Comparison of ENCODE assay signal across 22 mouse cellular contexts in the genomic region with DNA sequence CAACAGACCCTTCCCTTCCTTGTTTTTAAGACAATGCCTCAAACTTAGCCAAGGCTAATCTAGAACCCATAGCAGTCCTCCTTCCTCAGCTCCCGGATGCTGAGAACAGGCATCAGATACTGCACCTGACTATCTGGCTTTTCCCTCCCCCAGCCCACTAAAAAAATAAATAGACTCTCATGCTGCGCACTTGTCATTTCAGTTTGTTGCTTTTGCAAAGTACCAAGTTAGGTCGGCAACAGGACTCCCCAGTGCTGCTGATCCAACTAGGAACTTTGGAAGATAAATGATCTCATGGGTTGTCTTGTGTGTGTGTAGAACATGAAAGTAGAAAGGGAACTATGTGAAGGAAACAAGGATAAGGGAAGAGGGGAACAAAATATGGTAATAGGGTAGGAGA. TPM values are rescaled to one million over a fixed set of nuclear protein-coding genes. Genes with fewer than 3 reads are reported as not detected.
DNase-seq lines count a peak whose midpoint lies in the region; ATAC-seq lines count a peak whose summit lies in the region.
"Had no signal": no experiment of that assay in that cellular context is flagged by ENCODE, and none has a peak within 500 bp of the region (broad histone marks: within the 10 kb centered on the region; RNA-seq: fewer than 3 reads in every experiment).

No protein-coding gene starts in this region.

- H3K27ac ChIP-seq in forebrain, embryonic 11.5 days (ENCODE audit: low read depth, low read length), result no peak overlapping the region
- H3K27ac ChIP-seq in forebrain, embryonic 13.5 days, result no peak overlapping the region
- H3K27ac ChIP-seq in heart, embryonic 16.5 days (ENCODE audit: low read length), result no peak overlapping the region
- no peak overlapping the region for H3K27ac ChIP-seq in lung, embryonic 16.5 days (ENCODE audit: low read length)
- no peak overlapping the region for H3K27ac ChIP-seq in liver, embryonic 15.5 days (replicated peaks)
- H3K27ac ChIP-seq: stomach, postnatal 0 days had no signal

- H3K9me3 ChIP-seq in forebrain, embryonic 11.5 days (ENCODE audit: control insufficient read depth, low read length), result no peaks in the 10 kb centered on the region
- no peaks in the 10 kb centered on the region for H3K9me3 ChIP-seq in forebrain, embryonic 13.5 days (replicated peaks)
- H3K9me3 ChIP-seq in heart, embryonic 16.5 days (replicated peaks; ENCODE audit: control insufficient read depth, low read length), result no peaks in the 10 kb centered on the region
- no peaks in the 10 kb centered on the region for H3K9me3 ChIP-seq in lung, embryonic 16.5 days (ENCODE audit: control insufficient read depth, low read length)
- no peaks in the 10 kb centered on the region for H3K9me3 ChIP-seq in liver, embryonic 15.5 days (replicated peaks)
- H3K9me3 ChIP-seq: embryonic facial prominence, embryonic 12.5 days; G1E; hindbrain, embryonic 10.5 days had no signal

- no peak overlapping the region for H3K9ac ChIP-seq in forebrain, embryonic 11.5 days (ENCODE audit: low read length)
- no peak overlapping the region for H3K9ac ChIP-seq in forebrain, embryonic 13.5 days
- H3K9ac ChIP-seq in heart, embryonic 16.5 days (ENCODE audit: low read length), result no peak overlapping the region
- H3K9ac ChIP-seq in lung, embryonic 16.5 days (ENCODE audit: low read length), result no peak overlapping the region; the same call in 1 of the 2 replicates
- H3K9ac ChIP-seq in liver, embryonic 15.5 days, result no peak overlapping the region

- no peak overlapping the region for H3K4me3 ChIP-seq in forebrain, embryonic 11.5 days (ENCODE audit: low read depth, low read length)
- H3K4me3 ChIP-seq in forebrain, embryonic 13.5 days, result no peak overlapping the region
- no peak overlapping the region for H3K4me3 ChIP-seq in heart, embryonic 16.5 days (ENCODE audit: low read length)
- no peak overlapping the region for H3K4me3 ChIP-seq in lung, embryonic 16.5 days (ENCODE audit: low read length)
- H3K4me3 ChIP-seq in liver, embryonic 15.5 days (replicated peaks), result no peak overlapping the region

- H3K4me1 ChIP-seq in forebrain, embryonic 11.5 days (replicated peaks; ENCODE audit: control insufficient read depth, insufficient read depth, low read length), result 0 out of 2 replicates have a peak, but pooled peaks cover 3% of the 10 kb centered on the region
- peaks cover 16% of the 10 kb centered on the region for H3K4me1 ChIP-seq in forebrain, embryonic 13.5 days
- H3K4me1 ChIP-seq in heart, embryonic 16.5 days (ENCODE audit: control insufficient read depth, insufficient read depth, low read length), result peaks cover 11% of the 10 kb centered on the region
- peaks cover 16% of the 10 kb centered on the region for H3K4me1 ChIP-seq in lung, embryonic 16.5 days (replicated peaks; ENCODE audit: control insufficient read depth, insufficient read depth, low read length)
- H3K4me1 ChIP-seq in liver, embryonic 15.5 days (replicated peaks), result peaks cover 39% of the 10 kb centered on the region

- no peak for ATAC-seq in forebrain, embryonic 11.5 days (replicated peaks; ENCODE audit: low FRiP score)
- ATAC-seq in forebrain, embryonic 13.5 days, result no peak
- no peak for ATAC-seq in heart, embryonic 16.5 days (replicated peaks; ENCODE audit: extremely low read depth, insufficient read depth, low FRiP score)
- no peak for ATAC-seq in lung, embryonic 16.5 days (ENCODE audit: low read depth)
- ATAC-seq in liver, embryonic 15.5 days (ENCODE audit: insufficient read depth), result no peak

- no peak overlapping the region for H3K4me2 ChIP-seq in forebrain, embryonic 11.5 days (ENCODE audit: low read depth, low read length, severe bottlenecking)
- no peak overlapping the region for H3K4me2 ChIP-seq in forebrain, embryonic 13.5 days
- peak overlapping the region; percentile 93; the same call in 1 of the 2 replicates for H3K4me2 ChIP-seq in heart, embryonic 16.5 days (ENCODE audit: low read depth, low read length)
- H3K4me2 ChIP-seq in lung, embryonic 16.5 days (ENCODE audit: low read depth, low read length), result peak overlapping the region; percentile 85
- H3K4me2 ChIP-seq in liver, embryonic 15.5 days, result peak overlapping the region; percentile 96

- intact Hi-C loops in heart, postnatal 14 days (cut with DNase I), result loop anchor here (5.0 to 10.0 kb wide), 2 partner anchors 275 to 488 kb away; partner anchors contain the start of gene Tox2

- 86% methylated on average over 3 of the region's 3 CpGs for WGBS in forebrain, embryonic 11.5 days
- 81% methylated on average over 3 of the region's 3 CpGs for WGBS in forebrain, embryonic 13.5 days
- WGBS in heart, embryonic 16.5 days, result 50% methylated on average over 3 of the region's 3 CpGs
- 28% methylated on average over 3 of the region's 3 CpGs for WGBS in lung, embryonic 16.5 days
- 60% methylated on average over 3 of the region's 3 CpGs for WGBS in liver, embryonic 15.5 days (ENCODE audit: insufficient replicate concordance)

- peak; percentile 40 for DNase-seq in forebrain, embryonic 11.5 days (ENCODE audit: low spot score)
- no peak for DNase-seq in heart, postnatal 14 days
- DNase-seq in lung, postnatal 4 days, result no peak
- DNase-seq in left cerebral cortex, adult 8-10 months (ENCODE audit: low spot score in 2 of 2), result no peak
- DNase-seq: adrenal gland, postnatal 14 days; heart, adult 11 months; kidney, adult 2 months; kidney, postnatal 25 days had no signal

- H3K36me3 ChIP-seq in forebrain, embryonic 11.5 days (ENCODE audit: control insufficient read depth, insufficient read depth, low read length), result peaks cover 7% of the 10 kb centered on the region; the same call in 1 of the 2 replicates
- H3K36me3 ChIP-seq in forebrain, embryonic 13.5 days (ENCODE audit: poor library complexity, severe bottlenecking), result peaks cover 17% of the 10 kb centered on the region
- peaks cover 14% of the 10 kb centered on the region for H3K36me3 ChIP-seq in heart, embryonic 16.5 days (ENCODE audit: control insufficient read depth, insufficient read depth)
- peaks cover 14% of the 10 kb centered on the region for H3K36me3 ChIP-seq in lung, embryonic 16.5 days (ENCODE audit: control insufficient read depth, insufficient read depth, low read length)
- peaks cover 21% of the 10 kb centered on the region for H3K36me3 ChIP-seq in liver, embryonic 15.5 days (replicated peaks)

- H3K27me3 ChIP-seq in forebrain, embryonic 11.5 days (ENCODE audit: control insufficient read depth, insufficient read depth, low read length), result no peaks in the 10 kb centered on the region
- H3K27me3 ChIP-seq in forebrain, embryonic 13.5 days, result no peaks in the 10 kb centered on the region
- H3K27me3 ChIP-seq in heart, embryonic 16.5 days (ENCODE audit: control insufficient read depth, insufficient read depth, low read length), result 0 out of 2 replicates have a peak, but pooled peaks cover 3% of the 10 kb centered on the region
- no peaks in the 10 kb centered on the region; the same call in 1 of the 2 replicates for H3K27me3 ChIP-seq in lung, embryonic 16.5 days (ENCODE audit: control insufficient read depth, insufficient read depth, low read depth, low read length)
- H3K27me3 ChIP-seq in liver, embryonic 15.5 days, result peaks cover 5% of the 10 kb centered on the region; the same call in 1 of the 2 replicates
- H3K27me3 ChIP-seq: embryonic facial prominence, embryonic 12.5 days had no signal

RNA-seq across cellular contexts. Expression of gene Srsf6, which starts 1.6 kb away (rescaled TPM):
- 297 and 311 TPM in 2 replicates for polyA plus RNA-seq in forebrain, embryonic 11.5 days (2014; fragmentation: Nextera tagmentation; extraction: Ambion mirVana)
- 212 and 238 TPM in 2 replicates for polyA plus RNA-seq in forebrain, embryonic 13.5 days (2015; fragmentation: Nextera tagmentation; extraction: Ambion mirVana)
- 112 and 129 TPM in 2 replicates for polyA plus RNA-seq in heart, embryonic 16.5 days (2015; fragmentation: Nextera tagmentation; extraction: Ambion mirVana)
- 10 to 100 TPM; 88.4 to 91.7 TPM for total RNA-seq in heart, postnatal 14 days (2021)
- 166 and 183 TPM in 2 replicates for polyA plus RNA-seq in lung, embryonic 16.5 days (2015; fragmentation: Nextera tagmentation; extraction: Ambion mirVana)
- polyA plus RNA-seq in liver, embryonic 15.5 days (2015; fragmentation: Nextera tagmentation; extraction: Ambion mirVana), result 88.3 and 95.6 TPM in 2 replicates
- total RNA-seq in left cerebral cortex, adult 8-10 months (2022), result 10 to 100 TPM; 76.9 to 90.1 (median 84.4) TPM

RNA-seq across cellular contexts. Expression of gene L3mbtl1, which starts 13.6 kb away (rescaled TPM):
- 0.16 and 0.21 TPM in 2 replicates for polyA plus RNA-seq in forebrain, embryonic 11.5 days (2014; fragmentation: Nextera tagmentation; extraction: Ambion mirVana)
- polyA plus RNA-seq in forebrain, embryonic 13.5 days (2015; fragmentation: Nextera tagmentation; extraction: Ambion mirVana), result 0.25 and 0.37 TPM in 2 replicates
- polyA plus RNA-seq in heart, embryonic 16.5 days (2015; fragmentation: Nextera tagmentation; extraction: Ambion mirVana), result 0.04 and 0.07 TPM in 2 replicates
- total RNA-seq in heart, postnatal 14 days (2021), result under 1 TPM in 1 of 2 experiments, not detected in 1; 0.05 TPM
- polyA plus RNA-seq in lung, embryonic 16.5 days (2015; fragmentation: Nextera tagmentation; extraction: Ambion mirVana), result 0.09 and 0.24 TPM in 2 replicates
- 0.02 and 0.06 TPM in 2 replicates for polyA plus RNA-seq in liver, embryonic 15.5 days (2015; fragmentation: Nextera tagmentation; extraction: Ambion mirVana)
- total RNA-seq in left cerebral cortex, adult 8-10 months (2022), result 10 to 100 TPM; 15.2 to 18.6 (median 17.7) TPM
- total RNA-seq: G1E; gastrocnemius, adult 8-10 months had no signal
- polyA plus RNA-seq: G1E had no signal

RNA-seq across cellular contexts. Expression of gene Sgk2, which starts 57.4 kb away (rescaled TPM):
- not detected in 2 replicates for polyA plus RNA-seq in forebrain, embryonic 11.5 days (2014; fragmentation: Nextera tagmentation; extraction: Ambion mirVana)
- polyA plus RNA-seq in forebrain, embryonic 13.5 days (2015; fragmentation: Nextera tagmentation; extraction: Ambion mirVana), result not detected in 2 replicates
- polyA plus RNA-seq in heart, embryonic 16.5 days (2015; fragmentation: Nextera tagmentation; extraction: Ambion mirVana), result 0.09 TPM in 1 of 2 replicates, not detected in the other
- total RNA-seq in heart, postnatal 14 days (2021), result under 1 TPM in 1 of 2 experiments, not detected in 1; 0.12 TPM
- polyA plus RNA-seq in lung, embryonic 16.5 days (2015; fragmentation: Nextera tagmentation; extraction: Ambion mirVana), result not detected in 2 replicates
- polyA plus RNA-seq in liver, embryonic 15.5 days (2015; fragmentation: Nextera tagmentation; extraction: Ambion mirVana), result 5.4 and 5.8 TPM in 2 replicates
- 1 to 10 TPM; 1.3 to 1.9 (median 1.9) TPM for total RNA-seq in left cerebral cortex, adult 8-10 months (2022)
- total RNA-seq: G1E; gastrocnemius, adult 8-10 months; megakaryocyte-erythroid progenitor cell, adult 5-6 weeks; midbrain, postnatal 0 days had no signal
- polyA plus RNA-seq: CD4-positive, CD25-positive, alpha-beta regulatory T cell, adult 4 months; G1E; hindbrain, embryonic 10.5 days; limb, embryonic 11.5 days; midbrain, postnatal 0 days; neural tube, embryonic 11.5 days had no signal

Comparison
In these comparisons a context has a peak if more than half of its experiments do, and no peak if none do; other contexts are left out.
1. H3K4me2 ChIP-seq: peak in heart, embryonic 16.5 days (single experiment), lung, embryonic 16.5 days (single experiment) and liver, embryonic 15.5 days (single experiment); none in forebrain, embryonic 11.5 days (single experiment) and forebrain, embryonic 13.5 days (single experiment).